Mouse (Mus musculus) lung, postnatal 0 days (tissue): Measurements from ENCODE around the gene Epor.

Experiments used
- CTCF ChIP-seq: IDR thresholded peaks from 2 replicates; pipeline ENCODE4 v1.5.1; 2016; ENCODE audit warnings: antibody characterized with exemption, mild to moderate bottlenecking
- EP300 ChIP-seq: IDR thresholded peaks from 2 replicates; pipeline ENCODE4 v1.6.1; 2016; ENCODE audit warnings: antibody characterized with exemption, mild to moderate bottlenecking, control low read depth

DNA sequence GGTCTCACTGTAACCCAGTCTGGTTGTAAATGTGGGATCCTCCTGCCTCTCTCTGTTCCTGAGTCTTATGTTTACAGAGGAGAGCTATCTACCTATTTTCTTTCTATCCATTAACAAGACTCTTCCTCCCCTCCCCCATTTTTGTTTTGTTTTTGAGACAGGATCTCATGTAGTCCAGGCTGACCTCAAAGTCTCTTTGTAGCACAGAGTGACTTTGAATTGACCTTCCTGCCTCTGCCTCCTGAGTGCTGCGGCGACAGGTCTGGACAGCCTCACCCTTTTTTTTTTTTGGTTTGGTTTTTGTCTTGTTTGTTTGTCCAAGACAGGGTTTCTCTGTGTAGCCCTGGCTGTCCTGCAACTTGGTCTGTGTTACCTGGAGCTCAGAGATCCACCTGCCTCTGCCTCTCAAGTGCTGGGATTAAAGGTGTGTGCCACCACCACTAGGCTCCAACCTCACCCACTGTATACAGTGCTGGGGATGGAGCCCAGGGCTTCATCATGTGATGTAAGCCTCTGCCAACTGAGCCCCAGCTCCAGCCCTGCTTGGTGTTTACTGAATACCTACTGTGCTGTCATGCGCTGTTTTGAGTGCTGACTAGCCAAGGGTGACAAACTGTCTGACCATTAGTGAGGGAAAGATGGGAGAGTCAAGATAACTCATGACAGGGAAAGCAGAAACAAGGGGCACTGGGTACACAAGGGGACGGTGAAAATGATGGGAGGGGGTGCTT is 15.3 kb upstream of the Epor start:
- TF ChIP-seq CTCF (no peak), EP300 (no peak)
